Mouse (Mus musculus) thymus, postnatal 0 days (tissue): ENCODE measurements around the gene Ms4a6d. TPM values are rescaled to one million over a fixed set of nuclear protein-coding genes. Genes with fewer than 3 reads are reported as not detected.
A peak's percentile ranks its signal among the peaks of the same experiment; 100 is the strongest.

Source experiments
- DNase-seq: peaks from one replicate; pipeline ENCODE4 v3.0.0-alpha.2; 2015; ENCODE audit warnings: low spot score
- polyA plus RNA-seq: library from polyadenylated mRNA; unstranded; fragments of >200 nt; fragmentation: Nextera tagmentation; extraction: Ambion mirVana; gene quantifications from 2 replicates; pipeline ENCODE4 v1.2.1, GENCODE M21; 2015

The Ms4a6d gene
- polyA plus RNA-seq, result 7.6 and 8.7 TPM in 2 replicates

- DNase-seq, result no peak
These were observed at the start of gene Ms4a6d for GRCm38 (mm10) chr19:11604603-11605002. Ms4a6d (minus strand) TSS chr19:11604849.

GRCm38 (mm10) chr19:11649564-11649963 lies 44.9 kb upstream of the Ms4a6d start:
- DNase-seq, result no peak

GRCm38 (mm10) chr19:11646166-11646565 lies 41.5 kb upstream of the Ms4a6d start:
- no peak for DNase-seq

- DNase-seq, result no peak
These were observed 36.1 kb upstream of the Ms4a6d start, which contains the start of gene Ms4a3 for GRCm38 (mm10) chr19:11640732-11641131. Ms4a3 (minus strand) TSS chr19:11640851.

GRCm38 (mm10) chr19:11639038-11639437 lies 34.4 kb upstream of the Ms4a6d start:
- no peak for DNase-seq

- no peak for DNase-seq
These were observed 30.9 kb upstream of the Ms4a6d start for GRCm38 (mm10) chr19:11635572-11635971.

GRCm38 (mm10) chr19:11634330-11634729 lies 29.7 kb upstream of the Ms4a6d start:
- DNase-seq, result no peak

GRCm38 (mm10) chr19:11633732-11634131 lies 29.1 kb upstream of the Ms4a6d start:
- no peak for DNase-seq

GRCm38 (mm10) chr19:11625231-11625630 lies 20.6 kb upstream of the Ms4a6d start:
- no peak for DNase-seq

- DNase-seq, result no peak
These were observed 20.2 kb upstream of the Ms4a6d start for GRCm38 (mm10) chr19:11624800-11625199.

- DNase-seq, result no peak
These were observed 18.9 kb upstream of the Ms4a6d start, which contains the start of gene Ms4a2 for GRCm38 (mm10) chr19:11623551-11623950. Ms4a2 (minus strand) TSS chr19:11623719.

- no peak for DNase-seq
These were observed 13.3 kb upstream of the Ms4a6d start for GRCm38 (mm10) chr19:11617983-11618382.

- no peak for DNase-seq
These were observed 10.2 kb upstream of the Ms4a6d start for GRCm38 (mm10) chr19:11614805-11615204.

- DNase-seq, result no peak
These were observed 9.3 kb upstream of the Ms4a6d start for GRCm38 (mm10) chr19:11613776-11614443.

- DNase-seq, result no peak
These were observed 8.4 kb upstream of the Ms4a6d start for GRCm38 (mm10) chr19:11613084-11613483.

- DNase-seq, result no peak
These were observed 7.6 kb upstream of the Ms4a6d start for GRCm38 (mm10) chr19:11612293-11612692.

GRCm38 (mm10) chr19:11611541-11611945 lies 6.9 kb upstream of the Ms4a6d start:
- DNase-seq, result peak; percentile 48

- DNase-seq, result peak; percentile 41
These were observed 3.5 kb upstream of the Ms4a6d start for GRCm38 (mm10) chr19:11608172-11608571.

GRCm38 (mm10) chr19:11602026-11602425 lies 2.6 kb downstream of the Ms4a6d start:
- peak; percentile 79 for DNase-seq

- no peak for DNase-seq
These were observed 3.3 kb downstream of the Ms4a6d start for GRCm38 (mm10) chr19:11601349-11601748.

- DNase-seq, result peak; percentile 22
These were observed 14.7 kb downstream of the Ms4a6d start for GRCm38 (mm10) chr19:11589891-11590449.

- DNase-seq, result peak; percentile 14
These were observed 15.4 kb downstream of the Ms4a6d start for GRCm38 (mm10) chr19:11589205-11589604.

- no peak for DNase-seq
These were observed 29.7 kb downstream of the Ms4a6d start for GRCm38 (mm10) chr19:11574965-11575364.
